Comparison of ENCODE assay signal across 8 mouse cellular contexts in the genomic region with DNA sequence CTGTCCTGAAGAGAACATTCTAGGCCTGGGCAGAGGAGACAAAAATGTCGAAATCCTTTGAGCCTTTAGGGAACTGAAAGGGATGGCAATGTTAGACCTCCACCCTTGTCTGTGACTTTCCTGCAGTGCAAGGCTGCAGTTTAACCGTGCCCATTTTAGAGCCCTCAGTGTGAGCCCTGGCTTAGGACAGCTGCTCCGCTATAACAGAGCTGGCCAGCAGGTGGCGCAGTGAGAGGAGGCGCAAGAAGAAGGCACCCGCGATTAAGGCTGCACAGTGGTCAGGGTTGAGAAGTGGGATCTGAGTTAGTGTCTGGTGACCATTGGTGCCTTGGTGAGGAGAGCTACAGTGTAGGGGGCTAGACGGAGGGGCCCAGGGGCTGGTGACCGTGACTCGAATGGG. TPM values are rescaled to one million over a fixed set of nuclear protein-coding genes. Genes with fewer than 3 reads are reported as not detected.
DNase-seq lines count a peak whose midpoint lies in the region; TF ChIP-seq lines count a peak whose summit lies in the region.

No protein-coding gene starts in this region.

- H3K9me3 ChIP-seq in forebrain, embryonic 10.5 days, result no peaks in the 10 kb centered on the region
- H3K9me3 ChIP-seq in megakaryocyte, embryonic 14.5 days, result no peaks in the 10 kb centered on the region

- H3K4me1 ChIP-seq in forebrain, embryonic 10.5 days, result peaks cover 51% of the 10 kb centered on the region
- peaks cover 53% of the 10 kb centered on the region for H3K4me1 ChIP-seq in megakaryocyte, embryonic 14.5 days

- TF ChIP-seq CTCF in brain, embryonic 14.5 days (IDR thresholded peaks at IDR 0.05; ENCODE audit: borderline replicate concordance, extremely low read depth, insufficient read depth, insufficient read length), result peak; percentile 98

- H3K27me3 ChIP-seq in forebrain, embryonic 10.5 days (ENCODE audit: poor library complexity, severe bottlenecking), result peaks cover 36% of the 10 kb centered on the region
- peaks cover 40% of the 10 kb centered on the region for H3K27me3 ChIP-seq in megakaryocyte, embryonic 14.5 days (replicated peaks)

- no peaks in the 10 kb centered on the region for H3K36me3 ChIP-seq in forebrain, embryonic 10.5 days (replicated peaks)
- no peaks in the 10 kb centered on the region for H3K36me3 ChIP-seq in megakaryocyte, embryonic 14.5 days (replicated peaks; ENCODE audit: low read length)

- no peak overlapping the region for H3K27ac ChIP-seq in forebrain, embryonic 10.5 days

- DNase-seq in ES-CJ7 (ENCODE audit: low read depth, low spot score), result peak; percentile 82
- peak; percentile 80 for DNase-seq in brain, embryonic 14.5 days (ENCODE audit: low read depth)
- peak; percentile 74 for DNase-seq in forebrain, embryonic 10.5 days (ENCODE audit: extremely low spot score, low spot score)
- DNase-seq in heart, postnatal 25 days (ENCODE audit: low spot score), result peak; percentile 8
- DNase-seq in layer of hippocampus, postnatal 10 days (ENCODE audit: low spot score in 2 of 2), result peak; percentile 78 to 83
- DNase-seq in right cerebral cortex, postnatal 14 days, result peak; percentile 84
- DNase-seq in urinary bladder, postnatal 25 days (ENCODE audit: low spot score), result peak; percentile 77

- no peak for TF ChIP-seq POLR2A in brain, embryonic 14.5 days (IDR thresholded peaks at IDR 0.05; ENCODE audit: borderline replicate concordance, extremely low read depth, insufficient read depth, insufficient read length, poor library complexity, severe bottlenecking)

- 4% methylated on average over 10 of the region's 10 CpGs for WGBS in forebrain, embryonic 10.5 days

- intact Hi-C loops in heart, postnatal 25 days (cut with DNase I), result loop anchor here (5.0 kb wide), 1 partner anchor 76 kb away; no protein-coding TSS in a partner anchor

- no peak overlapping the region for H3K4me3 ChIP-seq in forebrain, embryonic 10.5 days
- peak overlapping the region; percentile 77 for H3K4me3 ChIP-seq in megakaryocyte, embryonic 14.5 days (replicated peaks)

RNA-seq across cellular contexts. Expression of a gene that starts 12.1 kb away (rescaled TPM):
- polyA plus RNA-seq in brain, embryonic 14.5 days (2012; rRNA removed), result not detected in 2 replicates
- not detected in 2 replicates for polyA plus RNA-seq in forebrain, embryonic 10.5 days (2016; fragmentation: Nextera tagmentation; extraction: Ambion mirVana)
- not detected for total RNA-seq in heart, postnatal 25 days (2021)
- not detected for total RNA-seq in layer of hippocampus, postnatal 10 days (2021)
- not detected in 2 replicates for polyA plus RNA-seq in megakaryocyte, embryonic 14.5 days (2012; ENCODE audit: insufficient read depth, low replicate concordance)

RNA-seq across cellular contexts. Expression of a gene that starts 17.6 kb away (rescaled TPM):
- 2.7 and 3.0 TPM in 2 replicates for polyA plus RNA-seq in brain, embryonic 14.5 days (2012; rRNA removed)
- 1.3 and 1.6 TPM in 2 replicates for polyA plus RNA-seq in forebrain, embryonic 10.5 days (2016; fragmentation: Nextera tagmentation; extraction: Ambion mirVana)
- total RNA-seq in heart, postnatal 25 days (2021), result under 1 TPM in 1 of 2 experiments, not detected in 1; 0.31 TPM
- 1 to 10 TPM; 3.9 to 5.3 TPM for total RNA-seq in layer of hippocampus, postnatal 10 days (2021)
- polyA plus RNA-seq in megakaryocyte, embryonic 14.5 days (2012; ENCODE audit: insufficient read depth, low replicate concordance), result 0.15 TPM in 1 of 2 replicates, not detected in the other

RNA-seq across cellular contexts. Expression of a gene that starts 49.5 kb away (rescaled TPM):
- 0.85 and 1.2 TPM in 2 replicates for polyA plus RNA-seq in brain, embryonic 14.5 days (2012; rRNA removed)
- 0.32 and 0.41 TPM in 2 replicates for polyA plus RNA-seq in forebrain, embryonic 10.5 days (2016; fragmentation: Nextera tagmentation; extraction: Ambion mirVana)
- total RNA-seq in heart, postnatal 25 days (2021), result 10 to 100 TPM; 34.8 to 37.8 TPM
- 1 to 10 TPM; 1.0 to 1.6 TPM for total RNA-seq in layer of hippocampus, postnatal 10 days (2021)
- 1.1 and 1.9 TPM in 2 replicates for polyA plus RNA-seq in megakaryocyte, embryonic 14.5 days (2012; ENCODE audit: insufficient read depth, low replicate concordance)

Comparison
In these comparisons a context has a peak if more than half of its experiments do, and no peak if none do; other contexts are left out.
1. DNase-seq: peak in every context shown above with its lines; median percentile 84 in right cerebral cortex, postnatal 14 days; 82 in ES-CJ7; 80 in layer of hippocampus, postnatal 10 days; 80 in brain, embryonic 14.5 days; 77 in urinary bladder, postnatal 25 days; 74 in forebrain, embryonic 10.5 days; 8 in heart, postnatal 25 days.